Mouse (Mus musculus) midbrain, embryonic 11.5 days (tissue): ENCODE results near the gene Krt14. TPM values are rescaled to one million over a fixed set of nuclear protein-coding genes. Genes with fewer than 3 reads are reported as not detected.

Source experiments
- polyA plus RNA-seq: library from polyadenylated mRNA; unstranded; fragments of >200 nt; fragmentation: Nextera tagmentation; extraction: Ambion mirVana; gene quantifications from 2 replicates; pipeline ENCODE4 v1.2.1, GENCODE M21; 2014

Krt14 gene
- polyA plus RNA-seq, 1 experiment from 2014 or later: 1.5 TPM

Other genes with a start within 250 kb of the Krt14 start
- gene Krtap29-1, start 228.5 kb downstream of the Krt14 start, polyA plus RNA-seq: not detected in 2 replicates
- gene Krtap16-1, start 221.0 kb downstream of the Krt14 start, polyA plus RNA-seq: not detected in 2 replicates
- not detected in 2 replicates for gene Krtap17-1, start 213.6 kb downstream of the Krt14 start, polyA plus RNA-seq
- gene Krt33a, start 191.3 kb downstream of the Krt14 start, polyA plus RNA-seq: not detected in 2 replicates
- not detected in 2 replicates for gene Krt33b, start 177.7 kb downstream of the Krt14 start, polyA plus RNA-seq
- not detected in 2 replicates for gene Krt34, start 166.0 kb downstream of the Krt14 start, polyA plus RNA-seq
- not detected in 2 replicates for gene Krt31, start 157.0 kb downstream of the Krt14 start, polyA plus RNA-seq
- not detected in 2 replicates for gene Krt32, start 119.3 kb downstream of the Krt14 start, polyA plus RNA-seq
- gene Krt35, start 111.3 kb downstream of the Krt14 start, polyA plus RNA-seq: not detected in 2 replicates
- gene Krt36, start 101.9 kb downstream of the Krt14 start, polyA plus RNA-seq: not detected in 2 replicates
- not detected in 2 replicates for gene Krt13, start 86.0 kb downstream of the Krt14 start, polyA plus RNA-seq
- 0.65 and 0.89 TPM in 2 replicates for gene Krt15, start 71.6 kb downstream of the Krt14 start, polyA plus RNA-seq
- gene Krt19, start 58.9 kb downstream of the Krt14 start, polyA plus RNA-seq: 1.8 and 3.2 TPM in 2 replicates
- gene Krt9, start 14.3 kb downstream of the Krt14 start, polyA plus RNA-seq: not detected in 2 replicates
- not detected in 2 replicates for gene Krt16, start 41.4 kb upstream of the Krt14 start, polyA plus RNA-seq
- gene Krt17, start 53.5 kb upstream of the Krt14 start, polyA plus RNA-seq: 0.21 TPM in 1 of 2 replicates, not detected in the other
- not detected in 2 replicates for gene Krt42, start 62.3 kb upstream of the Krt14 start, polyA plus RNA-seq
- gene Eif1, start 112.3 kb upstream of the Krt14 start, polyA plus RNA-seq: 1,701 and 1,853 TPM in 2 replicates
- gene Gast, start 126.9 kb upstream of the Krt14 start, polyA plus RNA-seq: 0.68 and 0.79 TPM in 2 replicates
- gene Hap1, start 148.6 kb upstream of the Krt14 start, polyA plus RNA-seq: 16.4 TPM in 2 replicates
- 23.5 and 25.2 TPM in 2 replicates for gene Jup, start 190.2 kb upstream of the Krt14 start, polyA plus RNA-seq
- 19.3 and 19.7 TPM in 2 replicates for gene P3h4, start 207.3 kb upstream of the Krt14 start, polyA plus RNA-seq
- gene Fkbp10, start 208.1 kb upstream of the Krt14 start, polyA plus RNA-seq: 33.0 and 36.2 TPM in 2 replicates
- 88.9 and 91.6 TPM in 2 replicates for gene Nt5c3b, start 234.3 kb upstream of the Krt14 start, polyA plus RNA-seq
- 0.44 and 0.61 TPM in 2 replicates for gene Klhl10, start 234.4 kb upstream of the Krt14 start, polyA plus RNA-seq